Mouse (Mus musculus) liver, postnatal 0 days (tissue): ENCODE measurements at regions not wholly inside any gene's neighbourhood (a gene's known extent, or its start where the extent isn't known, plus 50 kb on each side); places are given as distances from the start of the nearest gene placed in this dataset.

Experiments used
- ATAC-seq: fragments of 200-750 bp; cut with Nextera tagmentation; 2 replicates; pipeline ENCODE4 v1.8.0; 2017; ENCODE audit warnings: mild to moderate bottlenecking, moderate library complexity
- DNase-seq: peaks from one replicate; pipeline ENCODE4 v3.0.0-alpha.2; 2016
- H3K27ac ChIP-seq: fragments of 300-500 bp; sonication (generic); 2 replicates; pipeline ENCODE4 v1.5.1; 2014; ENCODE audit warnings: antibody characterized with exemption, moderate library complexity, mild to moderate bottlenecking, low read depth
- H3K27me3 ChIP-seq: fragments of 300-500 bp; sonication (generic); 2 replicates; pipeline ENCODE4 v1.6.1; 2014; ENCODE audit warnings: low read length, control low read depth, mixed read lengths; ENCODE audit not compliant: insufficient read depth
- H3K36me3 ChIP-seq: fragments of 300-500 bp; sonication (generic); replicated peaks from 2 replicates; pipeline ENCODE4 v1.6.1; 2014; ENCODE audit warnings: mild to moderate bottlenecking, control low read depth, low read length, moderate library complexity, mixed read lengths; ENCODE audit not compliant: insufficient read depth
- H3K4me1 ChIP-seq: fragments of 300-500 bp; sonication (generic); 2 replicates; pipeline ENCODE4 v1.6.1; 2014; ENCODE audit warnings: antibody characterized with exemption, mild to moderate bottlenecking, control low read depth; ENCODE audit not compliant: insufficient read depth
- H3K4me2 ChIP-seq: fragments of 300-500 bp; sonication (generic); 2 replicates; pipeline ENCODE4 v1.6.1; 2014; ENCODE audit warnings: low read depth, mild to moderate bottlenecking, low read length, moderate library complexity, mixed read lengths
- H3K4me3 ChIP-seq: fragments of 300-500 bp; sonication (generic); 2 replicates; pipeline ENCODE4 v1.5.1; 2014; ENCODE audit warnings: low read depth, low read length
- H3K9ac ChIP-seq: fragments of 300-500 bp; sonication (generic); replicated peaks from 2 replicates; pipeline ENCODE4 v1.6.1; 2014; ENCODE audit warnings: mild to moderate bottlenecking, moderate library complexity
- H3K9me3 ChIP-seq: fragments of 300-500 bp; sonication (generic); 2 replicates; pipeline ENCODE4 v1.6.1; 2016; ENCODE audit warnings: mild to moderate bottlenecking, control low read depth, low read length, mixed read lengths
- CTCF ChIP-seq: sonication (generic); IDR thresholded peaks from 2 replicates; pipeline ENCODE4 v1.5.1; 2016; ENCODE audit warnings: antibody characterized with exemption, low read depth
- EP300 ChIP-seq: IDR thresholded peaks from 2 replicates; pipeline ENCODE4 v1.6.1; 2016; ENCODE audit warnings: antibody characterized with exemption, low read depth, mild to moderate bottlenecking
- WGBS: fragments of 180-500 bp; shearing (Covaris S2); extraction: QIAGEN DNeasy Blood & Tissue Kit; methylation state at CpG from one replicate; pipeline ENCODE4 v1.1.7; 2014; ENCODE audit not compliant: insufficient replicate concordance; 5-methylcytosine and 5-hydroxymethylcytosine counted together

GRCm38 (mm10) chr14:64591091-64591976, 487.2 kb downstream of the Prss52 start:
- no peaks in the 10 kb centered on the region for H3K9me3 ChIP-seq
- no peak overlapping the region for H3K4me3 ChIP-seq
- TF ChIP-seq CTCF = no peak
- no peak for TF ChIP-seq EP300
- H3K4me2 ChIP-seq = no peak overlapping the region
- H3K9ac ChIP-seq = no peak overlapping the region
- H3K27me3 ChIP-seq = peaks cover 61% of the 10 kb centered on the region
- ATAC-seq = no peak
- H3K4me1 ChIP-seq = peaks cover 10% of the 10 kb centered on the region; the same call in 1 of the 2 replicates
- no peak for DNase-seq
- H3K27ac ChIP-seq = no peak overlapping the region
- 14% methylated on average over 14 of the region's 14 CpGs for WGBS
- H3K36me3 ChIP-seq = no peaks in the 10 kb centered on the region

- no peak for ATAC-seq
- WGBS = 68% methylated on average over 6 of the region's 6 CpGs
- no peaks in the 10 kb centered on the region for H3K36me3 ChIP-seq
- no peak overlapping the region for H3K4me3 ChIP-seq
- no peaks in the 10 kb centered on the region for H3K9me3 ChIP-seq
- peaks cover 10% of the 10 kb centered on the region; the same call in 1 of the 2 replicates for H3K4me1 ChIP-seq
- no peak for DNase-seq
- no peak overlapping the region for H3K4me2 ChIP-seq
- TF ChIP-seq CTCF = no peak
- no peak for TF ChIP-seq EP300
- H3K27me3 ChIP-seq = peaks cover 53% of the 10 kb centered on the region
- no peak overlapping the region for H3K9ac ChIP-seq
- no peak overlapping the region for H3K27ac ChIP-seq
Observed at GRCm38 (mm10) chr14:64592176-64592575, 488.1 kb downstream of the Prss52 start.

GRCm38 (mm10) chr14:64592706-64593320, 488.7 kb downstream of the Prss52 start:
- H3K36me3 ChIP-seq = no peaks in the 10 kb centered on the region
- ATAC-seq = no peak
- no peak overlapping the region for H3K4me3 ChIP-seq
- WGBS = 62% methylated on average over 13 of the region's 13 CpGs
- no peak for DNase-seq
- H3K9me3 ChIP-seq = no peaks in the 10 kb centered on the region
- TF ChIP-seq CTCF (no peak), EP300 (no peak)
- H3K4me1 ChIP-seq = peaks cover 5% of the 10 kb centered on the region; the same call in 1 of the 2 replicates
- no peak overlapping the region for H3K4me2 ChIP-seq
- H3K27ac ChIP-seq = no peak overlapping the region
- no peak overlapping the region for H3K9ac ChIP-seq
- peaks cover 46% of the 10 kb centered on the region for H3K27me3 ChIP-seq

GRCm38 (mm10) chr14:64593564-64593963, 489.5 kb downstream of the Prss52 start:
- DNase-seq (no peak), ATAC-seq (no peak)
- Histone ChIP-seq H3K9me3 (no peaks in the 10 kb centered on the region), H3K27me3 (peaks cover 39% of the 10 kb centered on the region), H3K4me3 (no peak overlapping the region), H3K36me3 (no peaks in the 10 kb centered on the region), H3K4me1 (0 out of 2 replicates have a peak, but pooled peaks cover 4% of the 10 kb centered on the region), H3K27ac (no peak overlapping the region), H3K4me2 (no peak overlapping the region), H3K9ac (no peak overlapping the region)
- WGBS = 52% methylated on average over 4 of the region's 4 CpGs
- TF ChIP-seq CTCF = no peak
- TF ChIP-seq EP300 = no peak

GRCm38 (mm10) chr14:64594021-64594561, 490.0 kb downstream of the Prss52 start:
- Histone ChIP-seq H3K4me1 (0 out of 2 replicates have a peak, but pooled peaks cover 4% of the 10 kb centered on the region), H3K27ac (no peak overlapping the region), H3K27me3 (peaks cover 33% of the 10 kb centered on the region), H3K36me3 (no peaks in the 10 kb centered on the region), H3K4me2 (no peak overlapping the region), H3K9ac (no peak overlapping the region), H3K9me3 (no peaks in the 10 kb centered on the region), H3K4me3 (no peak overlapping the region)
- DNase-seq (no peak), ATAC-seq (no peak)
- 65% methylated on average over 7 of the region's 7 CpGs for WGBS
- TF ChIP-seq EP300 = no peak

- WGBS = 64% methylated on average over 10 of the region's 10 CpGs
- H3K4me1 ChIP-seq = 0 out of 2 replicates have a peak, but pooled peaks cover 1% of the 10 kb centered on the region
- ATAC-seq = no peak
Observed at GRCm38 (mm10) chr14:64594811-64595522, 490.9 kb downstream of the Prss52 start.

More at GRCm38 (mm10) chr14:64594811-64595522, 490.9 kb downstream of the Prss52 start:
- Histone ChIP-seq H3K4me2 (no peak overlapping the region), H3K27me3 (peaks cover 25% of the 10 kb centered on the region), H3K9ac (no peak overlapping the region), H3K27ac (no peak overlapping the region), H3K36me3 (no peaks in the 10 kb centered on the region), H3K9me3 (no peaks in the 10 kb centered on the region), H3K4me3 (no peak overlapping the region)
- TF ChIP-seq EP300 (no peak), CTCF (no peak)
- DNase-seq = no peak
